Mouse (Mus musculus): ENCODE measurements at regions not wholly inside any gene's neighbourhood (a gene's known extent, or its start where the extent isn't known, plus 50 kb on each side); places are given as distances from the start of the nearest gene placed in this dataset.

DNA sequence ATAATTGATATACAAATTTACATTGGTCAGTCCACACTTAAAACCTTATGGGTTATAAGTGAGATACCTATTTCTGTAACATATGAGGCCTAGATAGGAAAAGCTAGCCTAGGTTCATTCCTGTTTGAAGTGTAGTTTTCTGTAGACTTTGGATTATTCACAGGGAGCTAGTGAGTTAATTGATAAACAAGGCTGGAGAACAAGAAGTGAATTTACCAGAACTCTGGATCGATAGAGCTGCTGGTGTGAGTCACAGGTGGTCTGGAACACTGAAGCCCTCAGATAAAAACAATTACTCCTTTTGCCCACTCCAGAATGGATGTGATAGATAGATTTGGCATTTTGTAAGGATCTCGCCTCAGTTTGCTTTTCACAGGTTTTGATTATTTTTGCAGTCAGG is 62.0 kb upstream of the Rtl1 start:
- DNase-seq (ENCODE audit: low read depth, low spot score), result no peak

DNA sequence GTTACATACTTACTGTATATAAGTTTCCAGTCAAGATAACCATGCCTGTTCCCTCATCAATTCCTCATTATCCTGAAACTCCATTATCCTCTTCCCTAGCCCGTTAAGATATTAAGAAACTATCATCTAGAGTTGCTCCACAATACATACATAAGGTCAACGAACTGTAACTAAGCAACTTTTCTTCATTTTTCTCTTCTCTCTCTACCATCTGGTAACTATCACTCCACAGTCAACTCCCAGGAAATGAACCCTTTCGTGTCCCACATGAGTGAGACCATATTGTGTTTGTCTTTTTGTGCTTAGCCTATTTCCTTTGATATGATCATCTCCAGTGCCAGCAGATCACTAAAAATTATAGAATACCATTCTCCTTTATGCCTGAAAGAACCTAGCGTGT is 74.6 kb upstream of the Rtl1 start:
- no peak for DNase-seq (ENCODE audit: low read depth, low spot score)

DNA sequence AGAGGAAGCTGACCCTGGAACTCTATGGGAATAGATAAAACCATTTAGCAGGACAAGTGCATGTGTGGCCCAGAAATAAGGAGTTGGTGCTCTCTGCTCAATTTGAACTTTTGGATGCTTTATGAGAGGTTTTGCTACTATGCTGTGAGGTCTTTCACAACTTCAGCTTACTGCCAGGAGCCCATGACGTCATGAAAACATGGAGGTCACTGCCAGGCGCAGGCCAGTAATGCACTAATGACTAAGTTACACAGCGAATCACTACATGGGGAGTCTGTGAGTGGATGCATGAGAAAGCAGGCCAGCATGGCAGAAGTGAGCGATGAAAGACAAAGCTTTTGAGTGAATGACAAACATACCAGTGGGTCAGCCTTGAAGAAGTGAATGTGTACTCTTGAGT is 93.9 kb upstream of the Rtl1 start:
- no peak for DNase-seq (ENCODE audit: low read depth, low spot score)

DNA sequence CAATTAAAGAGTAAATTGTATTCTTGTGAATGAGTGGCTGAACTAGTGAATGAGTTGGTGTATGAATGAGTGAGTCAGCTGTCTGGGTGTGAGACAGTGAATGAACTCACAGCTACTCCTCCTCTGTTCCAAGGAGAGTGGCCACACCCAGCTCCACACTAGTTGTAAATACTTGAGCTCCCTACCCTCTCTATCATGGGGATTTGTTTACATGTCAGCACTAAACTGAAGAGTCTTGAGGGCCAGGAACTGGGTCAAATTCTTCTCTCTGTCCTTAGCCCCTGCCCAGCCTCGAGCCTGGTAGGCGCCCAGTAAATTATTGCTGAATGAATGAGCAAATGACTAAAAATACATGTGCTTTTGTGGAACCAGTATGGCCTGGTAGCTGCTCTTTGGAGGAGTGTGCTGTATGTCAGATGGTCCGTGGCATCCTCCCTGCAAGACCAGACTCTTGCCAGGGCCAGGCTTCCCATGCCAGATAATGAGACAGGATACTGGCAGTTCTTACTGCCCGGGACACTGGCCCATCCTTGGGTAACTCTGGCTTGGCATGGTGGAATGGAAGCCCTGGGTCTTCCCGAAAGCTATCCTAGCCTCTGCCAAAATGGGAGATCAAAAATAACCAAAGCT is 94.8 kb upstream of the Rtl1 start:
- DNase-seq (ENCODE audit: low read depth, low spot score), result no peak

DNA sequence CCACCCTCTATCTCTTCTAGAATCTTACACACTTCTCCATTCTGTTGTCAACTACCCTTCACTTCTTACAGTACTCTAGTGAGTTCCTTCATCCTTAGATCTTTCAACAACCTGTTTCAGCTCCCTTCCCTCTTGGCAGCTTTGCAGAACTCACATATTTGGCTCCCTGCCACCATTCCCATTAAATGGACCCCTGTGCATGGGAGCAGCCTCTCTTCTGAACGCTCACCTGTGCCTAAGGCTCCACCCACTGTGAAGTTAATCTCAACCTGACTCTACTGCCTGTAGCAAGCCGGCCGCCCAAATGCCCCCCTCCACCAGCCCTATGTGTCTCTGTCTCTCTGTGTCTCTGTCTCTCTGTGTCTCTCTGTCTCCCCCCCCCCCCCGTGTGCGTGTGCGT is 106.7 kb upstream of the Rtl1 start:
- DNase-seq (ENCODE audit: low read depth, low spot score), result no peak

DNA sequence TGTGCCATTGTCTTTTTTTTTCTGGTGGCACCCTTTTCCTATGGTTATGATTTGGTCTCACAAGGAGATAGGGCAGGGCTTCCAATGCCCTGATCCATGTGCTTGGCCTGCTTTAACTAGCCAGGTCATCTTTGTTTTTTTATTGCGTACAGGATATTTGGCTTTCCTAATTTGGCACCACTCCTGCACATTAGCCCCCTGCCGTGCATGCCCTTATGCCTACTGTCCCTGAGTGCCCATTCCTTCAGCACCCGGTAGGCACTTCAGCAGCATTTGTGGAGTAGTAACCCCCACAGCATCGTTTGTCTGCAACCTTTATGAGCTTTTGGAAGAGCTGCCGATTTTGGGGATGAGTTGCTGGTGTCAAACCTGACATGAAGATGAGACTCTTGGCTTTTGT is 109.5 kb upstream of the Rtl1 start:
- DNase-seq (ENCODE audit: low read depth, low spot score), result no peak

DNA sequence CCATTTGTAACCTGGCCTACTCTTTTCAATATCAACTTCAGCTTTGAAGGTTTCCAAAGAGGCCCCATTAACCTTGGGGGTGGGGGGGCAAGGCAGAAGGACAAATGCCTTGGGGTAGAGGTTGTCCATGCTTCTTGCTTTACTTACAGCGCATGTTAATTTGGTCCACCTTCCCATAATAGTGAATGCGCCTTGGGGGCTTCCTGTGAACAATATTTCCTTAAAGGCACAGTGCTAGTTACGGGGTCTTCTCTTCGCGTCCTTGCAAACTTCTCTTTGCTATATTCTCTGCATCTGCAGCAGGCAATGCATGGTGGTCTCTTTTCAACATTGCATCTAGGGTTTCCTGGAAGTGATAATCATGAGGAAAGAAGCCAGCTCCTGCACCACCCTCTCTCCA is 111.3 kb upstream of the Rtl1 start:
- no peak for DNase-seq (ENCODE audit: low read depth, low spot score)

DNA sequence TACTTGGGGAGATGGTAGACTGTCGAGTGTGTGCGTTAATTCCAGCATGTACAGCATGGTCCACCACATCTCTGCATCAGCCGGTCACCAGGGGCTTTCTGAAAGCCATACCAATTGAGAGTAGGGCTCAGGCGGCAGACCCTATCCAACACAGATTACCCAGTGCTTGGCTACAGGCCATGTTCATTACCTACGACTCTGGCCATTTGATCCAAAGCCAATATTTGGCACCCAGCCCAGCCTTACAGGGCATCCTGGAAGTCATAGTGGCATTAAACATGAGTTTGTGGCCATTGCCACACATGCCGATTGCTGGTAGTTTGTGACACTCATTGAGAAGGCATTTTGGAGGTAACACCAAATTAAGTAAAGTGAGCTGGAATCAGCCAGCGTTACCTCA is 111.8 kb upstream of the Rtl1 start:
- DNase-seq (ENCODE audit: low read depth, low spot score), result no peak

DNA sequence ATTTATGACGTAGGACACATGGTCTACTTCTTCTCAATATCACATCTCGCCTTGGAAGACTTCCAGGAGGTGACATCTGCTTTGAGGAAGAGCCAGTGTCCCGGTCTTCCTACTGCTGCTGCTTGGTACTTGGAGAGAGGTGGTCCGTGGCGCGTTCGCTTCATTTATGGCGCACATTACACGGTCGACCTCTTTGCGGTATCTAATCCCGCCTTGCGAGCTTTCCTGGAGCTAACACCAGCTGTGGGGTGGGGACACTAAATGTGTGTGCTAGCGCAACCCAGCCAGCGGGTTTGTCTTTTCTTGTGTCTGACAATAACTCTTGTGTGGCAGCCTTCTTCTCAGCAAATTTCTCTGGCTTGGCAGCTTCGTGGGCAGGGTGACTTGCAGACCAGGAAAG is 112.3 kb upstream of the Rtl1 start:
- no peak for DNase-seq (ENCODE audit: low read depth, low spot score)

DNA sequence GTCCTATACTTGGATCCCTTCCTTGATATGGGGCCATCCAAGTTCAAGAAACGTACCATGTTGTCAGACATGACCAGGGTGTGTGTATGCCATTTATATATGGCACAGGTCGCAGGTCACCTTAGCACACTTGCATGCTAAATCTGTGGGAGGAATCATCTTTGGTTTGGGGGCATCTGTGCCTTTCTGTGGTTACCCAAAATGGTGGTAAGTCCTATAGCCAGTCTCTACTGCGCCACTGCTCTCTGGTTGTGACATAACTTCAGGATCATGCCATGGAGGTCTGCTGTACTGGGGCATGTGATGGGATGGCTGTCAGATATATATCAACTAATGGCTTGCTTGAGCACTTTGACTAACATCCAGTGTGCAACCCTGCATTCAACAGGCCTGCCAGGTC is 112.9 kb upstream of the Rtl1 start:
- no peak for DNase-seq (ENCODE audit: low read depth, low spot score)

DNA sequence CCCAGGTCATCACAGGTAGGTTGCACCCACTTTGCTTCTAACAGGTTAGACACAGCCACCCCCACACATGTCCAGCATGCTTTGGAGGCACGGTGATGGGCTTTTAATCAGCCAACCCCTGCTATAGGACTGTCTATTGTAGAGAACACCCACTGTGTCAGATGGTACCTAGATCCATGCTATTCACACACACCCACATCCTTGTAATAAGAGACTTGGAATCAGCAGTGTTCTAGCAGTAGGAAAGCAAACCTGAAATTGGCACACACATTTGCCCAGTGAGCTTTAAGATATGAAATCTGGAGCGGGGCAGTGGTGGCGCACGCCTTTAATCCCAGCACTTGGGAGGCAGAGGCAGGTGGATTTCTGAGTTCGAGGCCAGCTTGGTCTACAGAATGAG is 113.9 kb upstream of the Rtl1 start:
- DNase-seq (ENCODE audit: low read depth, low spot score), result no peak

DNA sequence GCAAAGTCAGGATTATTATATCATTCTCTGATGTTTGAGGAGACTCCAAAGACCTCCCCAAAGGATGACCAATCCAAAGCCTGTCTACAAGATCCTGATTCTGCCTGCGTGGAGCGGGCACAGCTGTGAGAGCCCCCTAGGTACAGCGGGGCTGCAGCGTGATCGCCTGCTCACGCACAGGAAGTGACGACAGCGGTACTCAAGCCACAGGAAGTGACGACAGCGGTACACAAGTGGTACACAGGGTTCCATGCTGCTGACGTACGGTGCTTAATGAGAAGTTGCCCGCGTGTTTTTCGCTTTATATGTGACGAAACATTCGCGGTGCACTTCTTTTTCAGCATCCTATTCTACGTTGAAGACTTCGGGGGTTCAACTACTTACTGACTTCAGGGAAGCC is 116.9 kb upstream of the Rtl1 start:
- no peak for DNase-seq (ENCODE audit: low read depth, low spot score)

DNA sequence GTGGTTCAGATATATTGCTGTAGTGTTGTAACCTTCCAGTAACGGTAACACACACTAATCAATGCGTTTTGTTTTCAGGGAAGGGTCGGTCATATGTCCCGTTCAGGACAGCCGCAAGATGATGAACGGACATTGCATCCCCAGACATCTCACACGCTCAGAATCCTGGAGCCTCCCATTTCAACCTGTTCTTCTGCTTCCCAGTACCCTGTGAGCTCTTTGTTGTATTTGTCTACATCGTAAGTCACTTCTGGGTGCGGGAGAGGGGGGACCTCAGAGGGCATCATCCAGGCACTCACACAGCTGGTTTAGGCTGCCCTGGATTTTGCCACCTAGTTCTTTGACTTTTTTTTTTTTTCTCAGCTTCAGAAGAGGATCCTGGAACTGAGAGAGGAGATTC is 117.9 kb upstream of the Rtl1 start:
- no peak for DNase-seq (ENCODE audit: low read depth, low spot score)

DNA sequence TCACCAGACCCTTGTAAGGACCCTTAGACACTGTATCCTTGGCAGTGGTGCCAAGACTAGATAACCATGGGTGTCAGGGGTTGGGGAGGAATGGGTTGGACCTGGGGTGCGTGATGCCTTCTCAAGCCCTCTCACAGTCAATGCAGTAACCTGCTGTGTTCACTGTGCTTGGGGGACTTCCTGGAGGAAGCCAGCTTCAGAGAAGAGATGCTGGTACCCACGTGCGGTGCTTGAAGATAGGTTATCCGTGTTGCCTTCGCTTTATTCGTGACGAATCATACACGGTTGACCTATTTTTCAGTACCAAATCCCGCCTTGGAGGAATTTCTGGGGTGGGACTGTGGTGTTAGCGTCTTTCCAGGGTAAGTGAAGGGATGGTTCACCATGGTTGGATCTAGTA is 138.1 kb upstream of the Rtl1 start:
- DNase-seq (ENCODE audit: low read depth, low spot score), result no peak

DNA sequence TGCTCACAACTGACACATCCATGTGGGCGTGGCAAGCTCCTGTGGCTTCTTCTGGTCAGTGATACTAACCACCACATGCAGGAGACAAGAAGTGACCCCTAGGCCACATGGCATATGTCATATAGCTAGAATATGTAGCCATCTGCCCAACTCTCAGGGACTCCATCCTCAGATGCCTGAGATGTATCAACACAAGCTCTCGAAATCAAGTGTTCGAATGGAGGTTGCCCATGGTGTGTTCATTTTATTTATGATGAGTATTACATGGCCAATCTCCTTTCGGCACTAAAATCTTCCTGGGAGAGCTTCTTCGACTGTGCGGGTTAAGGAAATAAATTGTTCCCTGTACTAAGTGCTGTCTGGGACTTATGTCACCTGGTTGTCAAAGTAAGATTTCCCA is 138.8 kb upstream of the Rtl1 start:
- DNase-seq (ENCODE audit: low read depth, low spot score), result no peak

DNA sequence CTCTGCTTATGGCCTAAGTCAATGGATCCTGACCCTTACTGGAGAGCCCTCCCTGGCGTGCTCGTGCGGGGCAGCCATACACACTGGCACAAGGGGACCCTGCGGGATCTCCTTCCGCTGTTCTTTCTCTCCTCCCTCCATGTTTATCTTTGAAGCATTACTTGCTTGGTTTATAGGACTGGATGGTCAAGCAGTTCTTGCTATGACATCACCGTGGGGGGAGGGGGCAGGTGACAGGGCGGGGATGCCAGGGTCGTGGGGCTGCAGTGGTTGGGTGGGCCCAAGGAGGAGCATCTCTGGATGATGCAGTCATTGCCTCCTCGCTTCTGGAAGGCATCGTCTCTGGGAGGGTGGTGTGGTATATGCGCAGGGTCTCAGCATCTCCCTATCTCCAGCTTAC is 142.4 kb upstream of the Rtl1 start:
- no peak for DNase-seq (ENCODE audit: low read depth, low spot score)

DNA sequence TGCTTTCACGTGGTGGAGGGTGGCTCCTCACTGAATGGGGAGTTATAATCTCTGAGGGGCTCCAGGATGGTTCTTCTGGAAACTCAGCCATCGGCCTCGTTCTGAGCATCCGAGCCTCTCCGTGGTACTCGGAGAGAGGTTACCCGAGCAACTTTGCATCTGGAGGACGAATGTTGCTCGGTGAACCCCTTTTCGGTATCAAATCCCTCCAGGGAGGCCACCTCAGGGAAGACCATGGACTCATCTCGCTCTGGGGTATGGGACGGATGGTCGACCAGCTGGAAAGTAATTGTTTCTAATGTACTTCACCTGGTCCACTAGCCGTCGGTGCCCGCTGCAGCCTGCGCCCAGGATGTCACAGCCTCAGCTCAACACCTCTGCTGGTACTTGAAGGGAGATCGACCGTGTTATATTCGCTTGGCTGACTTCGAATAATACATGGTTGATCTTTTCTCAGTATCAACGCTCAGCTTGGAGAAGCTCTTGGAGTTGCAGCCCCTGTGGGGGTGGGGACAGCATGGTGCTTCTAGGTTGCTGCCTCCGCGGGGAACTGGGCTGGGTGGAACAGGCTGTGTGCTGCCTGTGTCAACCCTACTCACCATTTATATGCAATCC is 143.0 kb upstream of the Rtl1 start:
- DNase-seq (ENCODE audit: low read depth, low spot score), result no peak

DNA sequence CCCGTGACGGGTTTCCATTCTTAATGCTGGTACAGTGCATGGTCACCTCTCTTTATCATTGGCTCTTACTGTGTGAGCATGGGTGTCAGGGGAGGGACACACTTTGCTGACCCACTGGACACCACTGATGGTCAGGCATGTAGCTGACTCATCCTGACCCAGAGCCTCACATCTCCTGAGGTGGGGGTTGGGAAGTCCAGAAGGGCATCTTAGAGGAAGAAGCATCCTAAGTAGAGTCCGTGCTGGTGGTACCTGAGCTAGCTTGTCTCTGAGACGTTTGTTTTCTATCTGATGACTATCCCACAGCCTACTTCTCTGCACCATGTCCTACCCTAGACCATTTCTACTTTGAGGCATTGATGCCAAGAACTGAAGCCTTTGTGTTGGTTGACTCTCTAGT is 144.1 kb upstream of the Rtl1 start:
- DNase-seq (ENCODE audit: low read depth, low spot score), result no peak

DNA sequence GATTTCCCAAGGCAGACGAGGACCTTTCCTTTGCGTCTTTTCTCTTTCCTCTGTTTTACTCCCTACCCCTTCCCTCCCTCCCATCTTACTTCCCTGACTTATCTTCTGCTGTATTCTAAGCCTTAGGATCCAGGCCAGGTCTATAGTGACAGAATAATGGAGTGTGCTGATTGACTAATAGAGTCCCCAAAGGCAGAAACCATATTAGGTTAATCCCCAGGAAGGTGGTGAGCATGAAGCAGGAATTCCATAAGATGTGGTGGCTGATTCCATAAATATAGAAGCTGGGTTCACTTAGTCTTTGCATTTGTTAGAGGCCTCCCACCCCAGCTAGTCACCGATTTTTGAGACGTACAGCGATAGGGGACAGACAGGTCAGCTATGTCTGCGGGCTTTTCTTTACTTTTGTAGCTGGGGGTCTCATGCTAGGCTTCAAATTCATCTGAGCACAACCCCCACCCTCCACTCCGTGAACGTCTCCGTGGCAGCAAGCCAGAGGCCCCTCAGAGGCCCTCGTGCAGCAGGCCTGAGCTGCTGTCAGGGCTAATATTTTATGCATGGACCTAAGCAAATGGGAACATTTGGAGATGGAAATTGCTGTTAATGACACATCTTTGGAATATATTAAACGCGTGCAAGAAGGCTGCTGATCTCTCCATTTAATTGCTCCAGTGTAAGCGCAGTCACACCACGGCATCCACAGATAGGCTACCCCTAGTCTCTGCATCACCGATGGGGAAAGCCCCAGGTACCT is 145.8 kb upstream of the Rtl1 start:
- no peak for DNase-seq (ENCODE audit: low read depth, low spot score)

DNA sequence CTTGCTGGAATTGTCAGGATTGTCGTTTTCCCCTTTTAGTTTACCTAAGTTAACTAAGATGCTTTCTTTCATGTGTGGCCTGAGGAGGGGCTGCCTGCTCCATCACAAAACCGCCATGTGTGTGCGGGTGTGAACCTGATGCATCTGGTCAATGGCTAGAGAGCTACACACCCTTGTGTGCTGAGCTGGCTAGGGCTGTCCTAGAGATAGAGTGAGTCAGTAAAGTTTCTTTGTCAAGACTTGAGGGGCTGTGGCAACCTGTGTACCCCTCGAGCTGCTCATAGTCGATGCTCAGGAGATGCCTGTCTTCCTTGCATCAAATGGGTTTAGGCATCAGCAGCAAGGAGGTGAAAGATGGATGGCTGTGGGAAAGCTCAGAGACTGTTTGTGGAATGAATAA is 147.1 kb upstream of the Rtl1 start:
- no peak for DNase-seq (ENCODE audit: low read depth, low spot score)

DNA sequence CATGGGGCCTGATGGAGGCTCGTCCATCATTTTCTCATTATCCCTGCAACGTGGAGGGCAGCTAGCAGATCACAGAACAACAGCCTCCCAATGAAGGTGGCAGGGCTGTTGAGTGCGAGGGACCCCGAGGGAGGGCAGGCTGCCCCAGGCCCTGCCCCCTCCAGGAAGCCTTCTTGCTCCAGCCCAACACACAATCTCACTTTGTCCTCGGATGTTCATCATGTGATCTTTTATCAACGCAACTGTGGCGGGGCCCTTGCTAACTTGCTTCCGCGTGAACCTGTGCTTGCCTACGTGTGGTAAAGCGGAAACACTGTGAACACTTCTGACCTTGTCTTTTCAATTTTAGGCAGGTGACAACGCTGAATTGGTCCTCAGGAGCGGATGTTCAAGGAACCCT is 147.6 kb upstream of the Rtl1 start:
- no peak for DNase-seq (ENCODE audit: low read depth, low spot score)

DNA sequence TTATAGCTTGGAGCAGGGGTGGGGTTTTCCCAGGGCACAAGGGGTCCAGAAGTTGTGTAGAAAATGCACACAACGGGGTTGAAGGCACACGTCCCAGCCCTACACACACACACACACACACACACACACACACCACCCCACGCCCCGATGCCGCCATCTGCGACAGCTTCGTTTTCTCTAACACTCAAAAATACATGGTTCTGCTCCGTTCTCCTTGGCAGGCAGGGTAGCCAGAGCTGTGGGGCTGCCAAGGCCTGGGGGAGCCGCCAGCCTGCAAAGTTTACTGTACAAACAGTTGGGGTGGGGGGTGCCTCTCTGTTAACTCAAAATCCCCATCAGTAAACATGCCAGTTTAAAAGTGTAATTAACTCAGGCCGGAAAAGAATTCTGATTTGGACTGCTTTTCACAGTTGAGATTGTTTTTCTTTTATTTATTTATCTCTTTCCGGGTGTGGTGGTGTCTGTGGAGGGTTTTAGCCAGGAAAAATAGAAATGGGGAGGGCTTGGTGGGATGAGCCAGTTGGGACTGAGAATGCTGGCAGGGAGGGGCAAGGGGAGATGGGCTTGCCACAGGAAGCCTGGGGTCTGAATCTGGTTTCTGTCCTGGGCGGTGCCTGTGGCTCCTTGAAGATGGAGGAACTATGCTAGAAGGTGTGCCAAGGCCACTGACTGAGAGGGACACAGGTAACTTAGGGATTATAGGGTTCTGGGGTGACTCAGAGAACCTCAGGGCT is 148.4 kb upstream of the Rtl1 start:
- DNase-seq (ENCODE audit: low read depth, low spot score), result no peak

DNA sequence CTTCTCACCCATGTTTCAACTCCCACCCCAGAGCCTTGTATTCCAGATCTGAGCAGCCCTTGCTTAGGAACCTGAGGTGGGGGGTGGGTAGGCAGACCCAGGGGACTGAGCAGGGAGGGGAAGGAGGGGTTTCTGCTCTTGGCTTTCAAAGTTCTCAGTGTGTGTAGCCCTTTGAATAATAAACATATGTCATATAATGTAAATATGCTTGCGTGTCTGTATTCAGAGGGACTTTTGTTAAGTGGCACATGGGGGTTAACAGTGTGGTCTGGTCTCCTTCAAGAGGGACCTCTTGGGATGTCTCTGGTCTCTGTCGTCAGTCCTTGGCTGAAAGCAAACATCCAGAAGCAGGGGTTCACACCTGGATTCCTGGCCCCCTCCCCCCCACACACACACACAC is 149.1 kb upstream of the Rtl1 start:
- no peak for DNase-seq (ENCODE audit: low read depth, low spot score)

All from retina, adult 2 months (tissue).